Mouse (Mus musculus) CD4-positive, CD25-positive, alpha-beta regulatory T cell (primary cell): ENCODE measurements around the gene Bud13. TPM values are rescaled to one million over a fixed set of nuclear protein-coding genes. Genes with fewer than 3 reads are reported as not detected.

Experiments
- polyA plus RNA-seq: library from polyadenylated mRNA; unstranded; fragments of 100-300 nt; shearing (Covaris generic); gene quantifications from one replicate; pipeline ENCODE4 v1.2.1, GENCODE M21; 2017

The Bud13 gene
- polyA plus RNA-seq = 29.8 TPM

DNA sequence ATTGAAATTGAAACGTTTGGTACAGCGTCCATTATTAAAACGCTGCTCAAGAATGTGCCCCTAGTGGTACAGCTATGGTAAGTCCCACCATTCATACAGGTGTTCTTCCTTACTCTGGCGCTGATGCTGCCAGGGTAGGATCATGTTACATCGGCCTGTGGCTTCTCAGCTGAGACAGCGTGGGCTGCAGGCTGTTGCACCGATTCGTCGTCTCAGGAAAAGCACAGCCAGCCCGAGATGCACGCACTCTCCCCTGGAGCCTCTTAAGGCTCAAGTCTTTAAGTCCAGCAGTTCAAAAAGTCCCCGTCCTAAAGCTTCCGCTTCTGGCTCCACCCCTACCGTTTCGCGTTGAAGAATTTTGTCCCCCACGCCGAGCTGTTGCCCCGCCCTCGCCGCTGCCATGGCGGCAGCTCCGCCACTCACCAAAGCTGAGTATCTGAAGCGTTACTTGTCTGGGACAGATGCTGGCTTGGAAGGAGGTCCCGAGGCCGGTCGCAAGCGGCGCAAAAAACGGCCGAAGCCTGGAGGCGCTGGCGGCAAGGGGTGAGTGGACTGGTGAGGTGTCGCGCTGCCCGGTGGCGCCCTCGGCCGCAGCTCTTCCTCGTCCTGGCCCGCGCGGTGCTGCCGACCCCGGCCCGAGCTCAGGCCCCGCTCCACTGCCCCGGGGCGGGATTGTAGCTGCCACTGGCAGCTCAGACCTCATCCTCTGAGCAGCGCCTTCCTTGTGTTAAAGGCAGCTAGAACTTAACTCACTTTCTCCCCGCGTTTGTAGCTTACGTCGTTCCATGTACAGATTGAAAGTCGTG, at the start of gene Bud13:
Bud13 (plus strand) TSS at position 378 of the 806 bp plus-strand sequence.

DNA sequence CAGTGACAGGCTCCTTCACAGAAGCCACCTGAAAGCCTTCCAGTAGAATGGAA, 47.4 kb upstream of the Bud13 start, which contains the start of gene Apoc3:
Apoc3 (minus strand) TSS at position 41 of the 53 bp plus-strand sequence.

DNA sequence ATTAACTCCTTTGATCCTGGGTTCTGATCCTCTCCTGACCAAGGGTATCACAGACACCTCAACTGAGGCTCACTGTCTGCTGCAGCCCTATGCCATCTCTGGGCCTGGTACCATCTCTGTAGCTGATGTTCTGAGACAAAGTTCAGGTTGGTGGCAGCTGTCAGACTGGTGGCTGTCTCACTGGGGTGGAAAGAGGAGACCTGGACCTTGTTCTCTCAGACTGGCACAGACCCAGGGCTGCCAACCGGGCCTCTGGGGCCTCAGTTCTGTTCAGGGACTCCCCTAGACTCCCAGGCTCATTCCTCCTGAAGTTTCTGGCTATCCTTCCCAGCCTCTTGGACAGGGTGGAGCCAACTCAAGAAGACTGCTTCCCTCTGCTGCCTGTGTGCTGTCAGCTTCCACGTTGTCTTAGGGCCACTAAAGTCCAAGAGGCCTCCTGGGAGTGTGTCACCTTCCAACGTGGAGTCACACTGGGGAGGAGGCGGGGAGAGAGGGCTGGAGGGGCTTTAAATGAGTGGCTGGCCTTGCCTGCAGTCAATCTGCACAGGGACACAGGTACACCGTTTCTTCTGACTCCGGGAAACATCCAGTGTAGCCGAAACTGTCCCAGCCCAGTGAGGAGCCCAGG, 42.2 kb upstream of the Bud13 start, which contains the start of gene Apoa4:
Apoa4 (plus strand) TSS at position 171 of the 628 bp plus-strand sequence.

DNA sequence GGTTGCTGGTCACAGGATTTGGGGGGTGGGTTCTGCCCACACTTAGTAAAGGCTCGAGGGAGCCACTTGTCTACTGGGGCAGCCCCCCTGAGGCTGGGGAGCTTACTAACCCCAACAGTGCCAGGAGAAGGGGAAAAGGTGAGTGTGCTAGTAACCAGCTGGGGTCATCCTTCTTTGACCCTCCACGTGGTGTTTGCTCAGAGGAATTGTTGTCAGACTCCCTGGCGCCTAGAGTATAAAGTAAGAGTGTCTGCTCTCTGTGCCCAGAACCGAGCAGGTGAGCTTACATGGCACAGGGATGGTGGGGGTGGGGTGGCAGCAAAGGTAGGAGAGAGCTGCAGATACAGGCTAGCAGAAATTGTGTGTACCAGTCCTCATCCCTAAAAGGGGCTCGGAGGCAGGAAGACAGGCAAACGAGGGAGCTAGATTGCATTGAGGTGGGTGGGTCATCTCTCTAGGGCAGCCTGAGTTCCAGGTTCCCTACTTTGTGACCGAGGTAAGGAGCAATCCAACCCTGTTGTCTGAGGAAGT, 14.4 kb upstream of the Bud13 start, which contains the start of gene Apoa5:
Apoa5 (plus strand) TSS at position 291 of the 531 bp plus-strand sequence.

DNA sequence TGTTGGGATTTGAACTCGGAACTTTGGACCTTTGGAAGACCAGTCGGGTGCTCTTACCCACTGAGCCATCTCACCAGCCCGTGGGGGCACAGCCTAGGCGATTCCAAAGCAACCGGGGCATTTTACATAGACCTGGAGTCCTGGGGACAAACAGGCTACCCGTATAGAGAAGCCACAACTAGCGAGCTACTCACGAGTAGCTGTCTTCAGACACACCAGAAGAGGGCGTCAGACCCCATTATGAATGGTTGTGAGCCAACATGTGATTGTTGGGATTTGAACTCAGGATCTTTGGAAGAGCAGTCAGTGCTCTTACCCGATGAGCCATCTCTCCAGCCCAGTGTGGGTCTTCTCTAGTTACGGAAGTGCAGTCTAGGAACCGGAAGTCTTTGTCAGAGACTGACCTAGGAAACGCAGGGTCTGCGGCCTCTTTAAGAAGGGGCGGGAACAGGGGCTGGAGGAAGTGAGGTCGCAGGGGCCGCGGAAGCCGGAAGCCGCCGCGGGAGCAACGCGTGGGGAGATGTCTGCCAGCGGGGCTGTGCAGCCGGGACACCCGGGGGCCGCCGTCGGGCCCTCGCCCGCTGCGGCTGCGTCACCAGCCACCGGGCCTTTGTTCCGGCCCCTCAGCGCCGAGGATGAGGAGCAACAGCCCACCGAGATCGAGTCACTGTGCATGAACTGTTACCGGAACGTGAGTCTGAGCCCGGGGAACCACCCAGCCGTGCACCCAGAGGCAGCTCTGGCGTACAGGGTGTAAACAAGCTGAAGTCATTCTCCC, 9.9 kb upstream of the Bud13 start, which contains the start of gene Zpr1:
Zpr1 (plus strand) TSS at position 388 of the 778 bp plus-strand sequence.

DNA sequence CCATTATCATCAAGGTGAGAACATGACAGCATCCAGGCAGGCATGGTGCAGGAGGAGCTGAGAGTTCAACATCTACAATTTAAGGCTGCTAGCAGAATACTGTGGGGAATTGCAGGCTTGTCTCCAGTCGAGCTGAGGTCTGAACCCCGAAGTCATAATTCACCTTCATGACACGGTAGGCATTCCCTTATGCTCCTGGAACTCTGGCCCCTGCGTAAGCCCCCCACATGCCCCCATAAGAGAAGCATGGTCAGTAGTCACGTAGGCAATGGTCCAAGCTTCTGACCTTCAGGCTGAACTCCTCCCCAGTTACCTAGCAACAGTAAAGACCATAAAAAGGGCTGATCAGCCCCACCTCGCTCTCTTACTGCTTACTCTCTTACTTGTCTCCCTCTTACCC, 37.1 kb downstream of the Bud13 start, which contains the start of gene 4931429L15Rik:
4931429L15Rik (minus strand) TSS at position 101 of the 400 bp plus-strand sequence.

Other genes starting within 250 kb of the Bud13 start
- gene Apoa1, start 54.4 kb upstream of the Bud13 start, polyA plus RNA-seq = not detected
- gene Apoc3, start 47.4 kb upstream of the Bud13 start, polyA plus RNA-seq = not detected
- gene Apoa4, start 42.3 kb upstream of the Bud13 start, polyA plus RNA-seq = not detected
- gene Apoa5, start 14.4 kb upstream of the Bud13 start, polyA plus RNA-seq = not detected
- gene Zpr1, start 9.9 kb upstream of the Bud13 start, polyA plus RNA-seq = 114 TPM
- gene 4931429L15Rik, start 37.0 kb downstream of the Bud13 start, polyA plus RNA-seq = not detected